Mouse (Mus musculus) liver, adult 2 months (tissue): ENCODE measurements around the gene Zfp385c.

Experiments used
- CTCF ChIP-seq: fragments of 200-500 bp; IDR thresholded peaks from 2 replicates; pipeline ENCODE4 v1.5.1; 2011; ENCODE audit warnings: low read depth, low read length, control low read depth
- POLR2A ChIP-seq: fragments of 200-500 bp; IDR thresholded peaks from 2 replicates; pipeline ENCODE4 v1.6.1; 2011; ENCODE audit warnings: low read length, control low read depth; ENCODE audit not compliant: insufficient read depth; ENCODE audit errors: extremely low read depth

- TF ChIP-seq CTCF (no peak), POLR2A (no peak)
These were observed 64.2 kb downstream of the Zfp385c start for GRCm38 (mm10) chr11:100628056-100628455.
